Mouse (Mus musculus) granulocyte monocyte progenitor cell, adult 5-6 weeks (primary cell): ENCODE data around the gene Lcat. TPM values are rescaled to one million over a fixed set of nuclear protein-coding genes. Genes with fewer than 3 reads are reported as not detected.

Experiments used
- ATAC-seq: replicated peaks from 2 replicates; pipeline ENCODE4 v1.8.0; 2016; ENCODE audit warnings: mild to moderate bottlenecking, moderate TSS enrichment, inconsistent platforms; ENCODE audit not compliant: poor library complexity, severe bottlenecking
- total RNA-seq, 2 experiments: library from RNA; stranded (forward) in 1 of 2; stranded (reverse) in 1 of 2; fragments of 200-712, 200-1000 nt in 1 of 2; fragments of >200 nt in 1 of 2; fragmentation: Nextera tagmentation in 1 of 2; gene quantifications; 2 replicates each; pipeline ENCODE4 v1.2.3; 2014 to 2017

Gene Lcat
- not detected in 2 replicates for total RNA-seq (2014; fragmentation: Nextera tagmentation)
- not detected in 2 replicates for total RNA-seq (2017)

DNA sequence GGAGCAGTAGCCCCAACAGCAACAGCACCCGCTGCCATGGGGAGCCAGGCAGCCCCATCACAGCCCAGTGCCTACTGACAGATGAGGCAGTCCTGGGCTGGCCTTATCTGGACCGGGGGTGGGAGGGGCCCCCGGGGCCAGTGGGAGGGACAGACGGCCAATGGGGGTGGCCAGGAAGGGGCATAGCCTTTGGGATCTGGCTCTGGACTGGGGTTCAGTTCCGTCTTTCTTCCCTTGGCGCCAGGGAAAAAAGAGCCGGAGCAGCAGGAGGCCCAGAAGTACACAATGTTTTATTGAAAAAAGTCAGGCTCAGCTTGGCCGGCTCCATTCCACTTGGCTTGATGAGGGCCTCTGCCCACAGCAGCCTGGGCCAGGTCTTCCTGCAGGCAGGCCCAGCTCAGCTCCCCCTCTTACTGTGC lies at the start of gene Lcat:
Gene Lcat (minus strand): TSS at position 62 of the 419 bp plus-strand sequence.
- no peak for ATAC-seq

DNA sequence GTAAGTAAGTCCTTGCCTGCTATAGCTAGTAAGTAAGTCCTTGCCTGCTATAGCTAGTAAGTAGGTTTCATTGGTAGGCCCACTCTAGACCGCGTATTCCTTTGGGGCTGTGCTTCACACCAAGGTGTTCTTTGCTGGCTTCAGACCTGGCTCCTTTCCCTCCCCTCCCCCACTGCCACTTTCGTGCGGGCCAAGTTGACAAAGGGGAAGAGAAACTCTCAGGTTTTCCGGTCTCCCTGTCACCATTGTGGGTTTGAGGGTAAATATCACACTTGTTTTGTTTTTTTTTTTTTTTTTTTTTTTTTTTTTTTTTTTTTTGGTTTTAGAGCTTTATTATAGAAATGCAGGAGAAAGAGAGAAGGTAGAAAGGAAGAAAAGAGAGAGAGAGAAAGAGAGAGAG lies 49.3 kb upstream of the Lcat start:
- ATAC-seq = no peak

- ATAC-seq = no peak
Measured at GRCm38 (mm10) chr8:105991546-105991945, 48.4 kb upstream of the Lcat start.

DNA sequence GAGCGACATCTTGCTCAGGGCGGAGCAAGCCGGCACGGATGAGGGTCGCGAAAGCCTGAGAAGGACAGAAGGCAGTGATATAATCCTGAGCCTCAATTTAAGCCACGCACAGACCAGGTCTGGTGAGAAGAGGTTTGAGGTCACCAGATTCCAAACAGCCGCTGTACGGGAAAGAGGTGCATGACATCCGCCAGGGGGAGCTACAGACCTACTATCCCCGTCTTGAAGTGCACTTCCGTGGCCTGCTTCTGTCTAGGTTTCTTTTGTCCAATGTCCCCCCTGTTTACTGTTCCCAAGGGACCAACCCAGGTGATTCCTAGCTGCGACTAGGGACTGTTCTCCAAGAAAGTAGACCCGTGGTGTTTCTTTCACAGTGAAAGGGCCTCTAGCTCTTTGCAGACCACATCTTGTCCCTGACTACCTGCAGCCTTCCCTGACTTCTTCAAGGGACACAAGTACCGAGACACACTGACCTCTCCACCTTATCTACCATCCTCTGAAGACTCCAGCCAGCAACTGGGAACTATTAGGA lies 47.7 kb upstream of the Lcat start, which contains the start of gene Dus2:
Gene Dus2 (plus strand): TSS at position 482 of the 532 bp plus-strand sequence.
- peak; percentile 88 for ATAC-seq

DNA sequence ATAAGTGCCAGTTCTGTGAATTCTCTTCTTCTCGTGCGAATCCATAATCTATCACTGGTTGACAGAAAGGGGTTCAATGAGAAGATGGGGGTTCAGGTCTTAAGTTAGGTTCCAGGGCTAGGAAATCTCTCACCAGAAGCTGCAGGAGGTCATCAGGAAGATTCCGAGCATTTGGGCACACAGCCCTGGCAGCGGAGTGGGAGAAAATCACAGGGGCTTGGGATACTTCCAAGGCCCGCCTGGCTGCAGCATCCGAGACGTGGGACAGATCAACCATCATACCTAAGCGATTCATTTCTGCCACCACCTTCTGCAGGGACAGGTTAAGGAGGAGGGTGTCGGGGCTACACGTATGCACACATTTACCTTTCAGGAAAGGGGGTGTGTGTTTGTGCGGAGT lies 45.4 kb upstream of the Lcat start:
- ATAC-seq = no peak

DNA sequence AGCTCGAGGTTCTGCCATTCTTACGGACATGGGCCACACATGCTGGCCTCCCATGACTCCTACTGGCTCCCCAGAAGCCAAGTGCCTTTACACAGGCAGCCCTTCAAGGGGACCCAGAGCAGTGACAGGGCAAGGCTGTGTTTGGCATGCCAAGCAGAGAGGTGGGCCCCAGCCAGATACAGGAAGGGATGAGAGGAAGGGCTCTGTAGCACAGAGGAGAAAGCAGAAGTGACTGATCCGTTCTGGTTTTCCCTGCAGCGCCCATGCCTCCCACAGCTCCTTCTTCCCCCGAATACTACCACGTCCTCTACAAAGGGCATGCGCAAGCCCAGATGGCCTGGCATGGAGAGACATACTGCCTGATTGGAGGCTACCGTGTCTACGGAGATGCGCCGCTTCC lies 40.2 kb upstream of the Lcat start:
- ATAC-seq = peak; percentile 97

- no peak for ATAC-seq
Measured at GRCm38 (mm10) chr8:105981146-105981545, 38.0 kb upstream of the Lcat start.

- ATAC-seq = no peak
Measured at GRCm38 (mm10) chr8:105979325-105979724, 36.1 kb upstream of the Lcat start, which contains the start of gene Dpep3. Gene Dpep3, minus strand, starts transcription at chr8:105979429.

DNA sequence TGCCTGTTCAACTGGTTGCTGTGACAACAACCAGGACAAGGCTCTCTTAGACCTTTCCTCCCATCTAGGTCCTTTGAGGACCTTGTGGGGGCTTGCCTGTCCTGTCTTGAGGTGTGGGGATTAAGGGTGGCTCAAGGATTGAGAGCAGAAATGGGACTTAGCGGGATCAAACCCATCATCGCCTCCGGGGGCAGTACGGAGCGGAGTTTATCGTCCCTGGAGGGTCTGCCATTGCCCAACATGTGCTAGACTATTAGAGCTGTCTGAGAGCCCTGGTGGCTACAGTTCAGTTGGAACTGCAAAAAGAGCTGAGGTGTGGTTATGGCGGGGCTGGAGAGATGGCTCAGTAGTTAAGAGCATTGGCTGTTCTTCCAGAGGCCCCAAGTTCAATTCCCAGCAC lies 32.2 kb upstream of the Lcat start:
- peak; percentile 76 for ATAC-seq

DNA sequence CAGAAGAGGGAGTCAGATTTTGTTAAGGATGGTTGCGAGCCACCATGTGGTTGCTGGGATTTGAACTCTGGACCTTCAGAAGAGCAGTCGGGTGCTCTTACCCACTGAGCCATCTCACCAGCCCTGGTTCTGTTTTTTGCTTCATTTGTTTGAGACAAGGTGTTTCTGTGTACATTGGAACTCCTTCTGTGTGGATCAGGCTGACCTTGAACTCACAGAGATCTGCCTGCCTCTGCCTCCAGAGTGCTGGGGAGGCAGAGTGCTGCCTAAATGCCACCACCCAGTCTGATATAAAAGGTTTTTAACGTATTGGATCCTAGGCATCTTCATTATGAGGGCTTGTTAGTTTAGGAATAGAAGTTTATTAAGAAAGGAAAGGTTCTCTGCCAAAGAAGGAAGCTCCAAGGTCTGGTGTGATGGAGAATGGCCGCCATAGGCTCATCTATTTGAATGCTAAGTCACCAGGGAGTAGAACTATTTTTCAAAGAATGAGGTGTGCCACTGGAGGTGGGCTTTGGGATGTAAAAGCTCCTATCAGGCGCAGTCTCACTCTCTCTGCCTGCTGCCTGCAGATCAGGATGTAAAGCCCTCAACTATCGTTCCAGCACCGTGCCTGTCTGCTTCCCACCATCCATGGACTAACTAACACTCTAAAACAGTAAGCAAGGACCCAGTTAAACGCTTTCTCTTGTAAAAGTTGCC lies 28.0 kb upstream of the Lcat start:
- ATAC-seq = no peak

DNA sequence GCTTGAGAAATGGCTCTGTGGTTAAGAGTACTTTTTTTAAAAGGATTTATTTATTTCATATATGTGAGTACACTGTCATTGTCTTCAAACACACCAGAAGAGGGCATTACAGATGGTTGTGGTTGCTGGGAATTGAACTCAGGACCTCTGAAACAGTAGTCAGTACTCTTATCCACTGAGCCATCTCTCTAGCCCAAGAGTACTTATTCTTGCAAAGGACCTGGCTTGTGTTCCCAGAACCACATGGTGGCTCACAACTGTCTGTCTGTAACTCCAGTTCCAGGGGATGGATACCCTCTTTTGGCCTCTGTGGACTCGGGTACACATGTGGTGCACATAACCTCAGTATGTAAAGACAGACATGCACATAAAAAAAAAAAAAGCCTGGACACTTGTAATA lies 26.2 kb upstream of the Lcat start:
- ATAC-seq = no peak

- ATAC-seq = peak; percentile 11
Measured at GRCm38 (mm10) chr8:105966692-105967311, 23.6 kb upstream of the Lcat start.

GRCm38 (mm10) chr8:105965905-105966341 lies 22.7 kb upstream of the Lcat start, which contains the start of gene Slc12a4:
Gene Slc12a4, minus strand, starts transcription at chr8:105966097.
- ATAC-seq = peak; percentile 76

GRCm38 (mm10) chr8:105965266-105965904 lies 22.2 kb upstream of the Lcat start:
- peak; percentile 75 for ATAC-seq

DNA sequence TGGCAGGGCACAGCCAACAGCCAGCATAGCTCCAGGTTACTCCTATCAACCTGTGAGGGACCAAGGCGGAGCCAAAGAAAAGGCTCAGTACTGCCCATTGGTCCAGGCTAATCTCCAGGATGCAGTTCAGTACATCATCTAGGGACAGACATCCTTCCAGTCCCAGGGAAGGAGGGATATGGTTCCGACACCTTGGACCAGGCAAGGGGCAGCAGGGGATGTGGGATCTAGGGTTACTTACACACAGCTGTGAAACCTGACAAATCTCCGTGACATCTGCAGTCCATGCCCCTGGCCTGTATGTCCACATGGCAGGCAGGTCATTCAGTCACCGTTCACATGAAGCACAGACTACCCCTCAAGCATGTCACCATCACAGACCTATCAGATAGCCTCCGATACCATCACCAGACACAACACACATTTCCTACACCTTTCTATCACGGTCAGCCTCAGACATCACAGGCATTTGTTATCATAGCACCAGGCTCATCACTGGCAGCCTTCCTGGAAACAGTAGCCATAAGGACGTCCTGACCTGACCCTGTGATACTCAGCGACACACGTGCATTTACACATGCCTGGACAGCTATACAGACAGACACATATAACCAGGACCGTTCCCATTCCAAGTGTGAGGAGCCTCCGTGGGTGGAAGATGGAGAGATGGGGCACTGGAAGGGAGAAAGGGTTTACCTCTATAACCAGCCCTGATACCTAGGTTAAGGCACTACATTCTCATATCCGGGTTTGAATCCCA lies 21.5 kb upstream of the Lcat start:
- ATAC-seq = no peak

DNA sequence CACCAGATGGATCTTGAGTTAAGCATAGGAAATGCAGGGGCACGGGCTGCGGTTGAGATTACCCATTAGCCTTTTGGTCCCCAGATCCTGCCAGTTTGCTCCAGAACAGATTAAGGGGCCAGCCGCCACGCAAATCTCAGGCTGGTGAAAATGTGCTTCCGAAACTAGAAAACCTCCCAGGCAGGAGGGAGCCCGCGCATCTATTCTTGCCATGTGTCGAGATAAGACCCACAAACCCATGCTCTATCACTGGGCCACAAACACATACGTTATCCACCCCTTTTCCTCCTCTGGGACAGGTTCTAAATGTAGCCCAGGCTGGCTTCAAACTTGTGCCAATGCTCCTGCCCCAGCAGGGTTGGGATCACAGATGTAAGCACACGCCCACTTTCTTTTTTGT lies 18.4 kb upstream of the Lcat start:
- ATAC-seq = no peak

GRCm38 (mm10) chr8:105961101-105961500 lies 17.9 kb upstream of the Lcat start:
- ATAC-seq = no peak

DNA sequence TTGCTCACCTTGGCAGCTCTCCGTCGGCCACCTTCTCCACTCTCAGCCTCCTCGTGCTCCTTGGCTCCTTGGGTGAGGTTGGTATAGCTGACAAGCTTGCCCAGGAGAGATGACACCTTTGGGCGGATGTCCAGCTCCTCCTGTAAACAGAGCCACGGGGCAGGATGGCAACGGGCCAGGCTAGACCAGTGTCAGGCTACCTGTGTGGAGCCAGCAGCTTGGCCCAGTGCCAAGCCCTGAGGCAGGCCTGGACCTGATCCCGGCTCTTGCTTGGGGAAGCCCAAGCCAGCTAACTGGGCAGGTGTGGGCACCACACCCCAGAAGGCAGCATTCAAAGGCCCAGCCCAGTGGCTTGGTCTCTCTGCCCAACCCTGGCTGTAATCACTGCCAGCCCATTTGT lies 16.2 kb upstream of the Lcat start:
- no peak for ATAC-seq

DNA sequence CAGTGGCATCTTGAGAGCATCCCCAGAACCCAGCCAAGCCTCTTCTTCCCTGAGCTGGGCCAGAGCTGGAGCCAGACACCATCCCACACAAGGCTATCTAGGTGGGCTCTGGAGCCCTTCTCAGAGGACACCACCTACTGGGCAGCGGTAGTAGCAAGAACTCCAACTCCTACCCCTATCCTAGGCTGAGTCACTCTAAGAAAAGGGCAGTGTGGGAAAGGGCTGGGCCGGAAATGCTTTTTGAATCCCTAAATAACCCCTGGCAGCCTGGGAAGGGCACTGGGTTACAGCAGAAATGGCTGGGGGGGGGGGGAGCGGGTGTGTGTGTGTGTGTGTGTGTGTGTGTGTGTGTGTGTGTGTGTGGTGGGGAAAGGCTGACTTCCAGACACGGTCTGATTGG lies 14.6 kb upstream of the Lcat start:
- no peak for ATAC-seq

DNA sequence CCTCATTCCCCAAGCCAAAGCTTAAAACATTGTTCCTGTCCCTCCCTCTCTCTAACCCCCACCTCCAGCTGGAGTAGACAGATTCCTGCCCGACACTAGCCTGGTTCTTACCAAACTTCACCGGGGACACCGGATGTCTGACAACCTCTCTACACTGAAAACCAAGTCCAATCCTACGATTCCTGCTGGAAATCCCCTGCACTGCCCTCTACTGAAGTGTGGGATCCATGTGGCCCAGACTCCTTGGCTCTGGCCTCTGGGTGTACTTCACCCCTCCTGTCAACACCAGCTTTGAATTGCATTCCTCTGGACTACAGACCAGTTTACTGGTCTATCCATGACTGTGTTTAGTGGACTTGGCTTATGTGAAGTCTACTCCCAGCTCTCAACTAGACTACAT lies 13.4 kb upstream of the Lcat start:
- ATAC-seq = no peak
